Mouse (Mus musculus): ENCODE data around the gene Vbp1. TPM values are rescaled to one million over a fixed set of nuclear protein-coding genes. Genes with fewer than 3 reads are reported as not detected.
"Not testable (repeated sequence)": the region's sequence is repeated elsewhere in the genome, so short reads cannot be mapped to it uniquely, and the experiment has no call there.

Gene Vbp1
- polyA plus RNA-seq (2014; fragmentation: Nextera tagmentation; extraction: Ambion mirVana): 226 and 257 TPM in 2 replicates

DNA sequence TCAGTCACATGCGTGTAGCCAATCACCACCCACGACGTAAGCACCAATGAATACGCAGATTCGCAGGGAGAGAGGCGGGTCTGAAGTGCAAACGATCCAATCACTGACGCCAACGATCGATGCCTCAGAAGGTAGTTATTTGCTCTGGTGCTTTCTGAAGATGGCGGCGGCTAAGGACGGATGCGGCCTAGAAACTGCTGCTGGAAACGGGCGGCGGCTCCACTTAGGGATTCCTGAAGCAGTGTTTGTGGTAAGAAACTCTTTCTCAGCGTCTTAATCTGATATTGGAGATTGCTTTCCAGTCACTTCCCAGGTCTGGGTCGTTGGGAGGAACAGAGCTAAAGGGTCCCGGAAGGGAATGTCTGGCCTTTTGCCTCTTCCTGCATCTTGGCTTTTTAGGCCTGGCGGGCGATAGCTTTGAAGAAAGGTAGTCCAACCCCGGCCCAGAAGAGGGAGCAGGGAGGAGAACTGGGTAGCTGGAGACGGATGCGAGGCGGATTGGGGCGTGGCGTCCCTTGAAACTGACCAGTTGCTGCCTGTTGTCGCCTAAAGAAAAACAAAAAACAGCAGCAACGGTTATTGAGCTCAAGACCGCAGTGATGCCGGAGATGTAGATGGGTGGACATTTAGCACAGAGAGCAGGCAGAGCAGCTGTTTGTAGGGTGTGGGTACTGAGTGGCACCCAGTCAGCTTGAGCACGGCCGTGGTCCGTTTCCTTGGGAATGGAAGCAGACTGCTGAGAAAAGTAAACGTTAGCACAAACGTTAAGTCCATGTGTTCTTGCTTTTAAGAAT lies at the start of gene Vbp1:
Gene Vbp1, plus strand, starts transcription at position 121 of the 794 bp plus-strand sequence.
- ATAC-seq (replicated peaks; ENCODE audit: low FRiP score): peak; percentile 99
- peak within 1 kb of the TSS; percentile 63 for H3K9ac ChIP-seq (ENCODE audit: low read length)
- H3K27me3 ChIP-seq (ENCODE audit: control insufficient read depth, insufficient read depth, low read length): no peaks in the 10 kb centered on the region
- H3K9me3 ChIP-seq (ENCODE audit: control insufficient read depth, low read length): no peaks in the 10 kb centered on the region
- no peaks in the 10 kb centered on the region for H3K36me3 ChIP-seq (ENCODE audit: control insufficient read depth, insufficient read depth, low read length)
- no peaks in the 10 kb centered on the region for H3K4me1 ChIP-seq (replicated peaks; ENCODE audit: control insufficient read depth, insufficient read depth, low read length)
- 12% methylated on average over 37 of the region's 37 CpGs for WGBS
- peak within 1 kb of the TSS; percentile 40 for H3K4me2 ChIP-seq (ENCODE audit: low read depth, low read length, severe bottlenecking)
- peak; percentile 85 for DNase-seq (ENCODE audit: low spot score)
- peak within 1 kb of the TSS; percentile 50 for H3K4me3 ChIP-seq (ENCODE audit: low read depth, low read length)
- peak within 1 kb of the TSS; percentile 87 for H3K27ac ChIP-seq (ENCODE audit: low read depth, low read length)

DNA sequence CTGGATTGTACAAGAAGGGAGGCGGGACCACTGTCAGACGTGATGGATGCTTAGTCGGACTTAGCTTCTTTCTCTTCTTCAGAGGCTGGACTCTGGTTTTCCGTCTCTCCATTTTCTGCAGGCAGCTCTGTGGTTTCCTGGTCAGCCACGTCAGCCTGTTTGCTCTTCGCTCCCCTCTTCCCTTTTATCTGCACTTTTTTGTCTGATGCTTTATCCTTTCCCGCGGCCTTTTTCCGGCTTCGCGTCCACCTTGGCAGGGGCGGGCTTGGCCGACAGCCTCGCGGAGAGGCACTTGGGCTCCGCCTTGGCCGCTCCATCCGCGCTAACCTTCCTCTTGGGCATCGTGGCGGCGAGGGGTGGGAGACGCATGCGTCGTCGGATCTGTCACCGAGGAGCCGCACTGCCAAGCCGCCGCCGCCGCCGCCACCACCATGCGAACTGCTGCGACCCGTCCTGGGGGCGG lies 38.9 kb upstream of the Vbp1 start:
- H3K27me3 ChIP-seq (ENCODE audit: control insufficient read depth, insufficient read depth, low read length); H3K9ac ChIP-seq (ENCODE audit: low read length); H3K4me1 ChIP-seq (replicated peaks; ENCODE audit: control insufficient read depth, insufficient read depth, low read length); H3K36me3 ChIP-seq (ENCODE audit: control insufficient read depth, insufficient read depth, low read length); H3K27ac ChIP-seq (ENCODE audit: low read depth, low read length); H3K9me3 ChIP-seq (ENCODE audit: control insufficient read depth, low read length): not testable (repeated sequence)
- Histone ChIP-seq H3K4me3 (ENCODE audit: low read depth, low read length) (peak overlapping the region; percentile 22), H3K4me2 (ENCODE audit: low read depth, low read length, severe bottlenecking) (peak overlapping the region; percentile 34)
- ATAC-seq (replicated peaks; ENCODE audit: low FRiP score) (peak; percentile 93), DNase-seq (ENCODE audit: low spot score) (peak; percentile 84)
- WGBS: 19% methylated on average over 37 of the region's 37 CpGs

DNA sequence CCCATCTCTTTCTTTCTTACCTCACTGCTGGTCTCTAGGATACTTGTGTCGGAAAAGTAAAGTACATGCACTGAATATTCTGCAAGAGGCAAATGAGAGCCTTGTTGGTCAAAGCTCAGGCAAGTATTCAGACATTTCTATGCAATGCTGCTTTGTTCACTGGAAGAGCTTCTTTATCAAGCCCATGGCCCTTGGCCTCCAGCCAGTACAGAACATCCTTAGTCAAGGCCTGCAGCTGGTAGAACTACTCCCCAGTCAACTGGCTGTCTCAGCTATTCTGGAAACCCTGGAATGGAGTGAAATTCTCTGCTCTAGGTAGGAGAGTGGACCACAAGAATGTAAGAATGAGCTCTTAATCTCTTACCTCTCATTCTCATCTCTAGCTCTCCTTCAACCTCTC lies 24.2 kb upstream of the Vbp1 start:
- 85% methylated on average over 1 of the region's 1 CpGs for WGBS

GRCm38 (mm10) chrX:75513787-75514178 lies 316 bp upstream of the Vbp1 start:
- Histone ChIP-seq H3K9me3 (ENCODE audit: control insufficient read depth, low read length) (no peaks in the 10 kb centered on the region), H3K4me3 (ENCODE audit: low read depth, low read length) (no peak overlapping the region), H3K36me3 (ENCODE audit: control insufficient read depth, insufficient read depth, low read length) (no peaks in the 10 kb centered on the region), H3K4me1 (replicated peaks; ENCODE audit: control insufficient read depth, insufficient read depth, low read length) (no peaks in the 10 kb centered on the region), H3K4me2 (ENCODE audit: low read depth, low read length, severe bottlenecking) (peak overlapping the region; percentile 29; the same call in 1 of the 2 replicates), H3K9ac (ENCODE audit: low read length) (no peak overlapping the region), H3K27me3 (ENCODE audit: control insufficient read depth, insufficient read depth, low read length) (no peaks in the 10 kb centered on the region), H3K27ac (ENCODE audit: low read depth, low read length) (no peak overlapping the region)
- DNase-seq (ENCODE audit: low spot score): no peak
- WGBS: 32% methylated on average over 3 of the region's 3 CpGs
- ATAC-seq (replicated peaks; ENCODE audit: low FRiP score): peak; percentile 37

More for the DNA sequence above, 24.2 kb upstream of the Vbp1 start:
- Histone ChIP-seq H3K4me1 (replicated peaks; ENCODE audit: control insufficient read depth, insufficient read depth, low read length) (no peaks in the 10 kb centered on the region), H3K4me3 (ENCODE audit: low read depth, low read length) (no peak overlapping the region), H3K4me2 (ENCODE audit: low read depth, low read length, severe bottlenecking) (no peak overlapping the region), H3K9ac (ENCODE audit: low read length) (no peak overlapping the region), H3K9me3 (ENCODE audit: control insufficient read depth, low read length) (no peaks in the 10 kb centered on the region), H3K27me3 (ENCODE audit: control insufficient read depth, insufficient read depth, low read length) (no peaks in the 10 kb centered on the region), H3K27ac (ENCODE audit: low read depth, low read length) (no peak overlapping the region), H3K36me3 (ENCODE audit: control insufficient read depth, insufficient read depth, low read length) (no peaks in the 10 kb centered on the region)
- ATAC-seq (replicated peaks; ENCODE audit: low FRiP score): no peak
- DNase-seq (ENCODE audit: low spot score): no peak

DNA sequence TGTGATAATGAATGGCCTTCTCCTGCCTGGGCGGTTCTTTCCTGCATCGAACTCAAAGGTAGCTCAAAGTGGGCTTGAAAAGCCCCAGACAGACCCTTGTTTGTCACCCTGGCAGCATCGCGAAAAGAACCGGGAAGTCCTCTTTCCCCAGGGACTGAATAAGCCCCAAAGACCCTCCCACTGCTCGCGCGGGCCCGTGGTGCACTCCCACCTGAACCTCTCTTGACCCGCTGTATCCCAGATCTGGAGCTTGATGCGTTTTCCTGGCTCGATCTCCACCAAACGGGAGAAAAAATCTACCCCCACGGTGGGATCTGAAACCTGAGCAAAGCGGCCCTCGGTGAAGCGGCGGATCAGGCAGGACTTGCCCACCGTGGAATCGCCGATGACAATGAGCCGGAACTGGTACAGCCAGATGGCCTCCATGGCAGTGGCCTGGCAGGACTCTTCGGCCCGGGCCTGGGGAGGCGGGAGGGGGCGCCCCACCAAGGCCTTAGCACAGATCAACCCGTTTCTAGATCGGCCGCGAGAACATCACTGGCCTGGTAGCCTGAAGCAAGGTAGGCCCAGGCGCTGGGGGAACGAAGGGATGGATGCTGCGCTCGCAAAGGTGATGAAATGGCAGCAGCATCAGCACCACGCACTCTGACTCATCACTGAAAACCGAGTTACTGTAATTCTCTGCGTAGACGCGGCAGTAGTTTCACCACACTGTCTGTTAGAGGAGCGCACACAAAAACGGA lies 63.7 kb downstream of the Vbp1 start, which contains the start of gene Rab39b:
Gene Rab39b, minus strand, starts transcription at position 650 of the 743 bp plus-strand sequence.
- WGBS: 19% methylated on average over 41 of the region's 41 CpGs
- peak within 1 kb of the TSS; percentile 50 for H3K4me3 ChIP-seq (ENCODE audit: low read depth, low read length)
- no peaks in the 10 kb centered on the region for H3K4me1 ChIP-seq (replicated peaks; ENCODE audit: control insufficient read depth, insufficient read depth, low read length)
- DNase-seq (ENCODE audit: low spot score) (peak; percentile 66), ATAC-seq (replicated peaks; ENCODE audit: low FRiP score) (peak; percentile 94)
- H3K9me3 ChIP-seq (ENCODE audit: control insufficient read depth, low read length): no peaks in the 10 kb centered on the region
- peak within 1 kb of the TSS; percentile 61 for H3K9ac ChIP-seq (ENCODE audit: low read length)
- H3K36me3 ChIP-seq (ENCODE audit: control insufficient read depth, insufficient read depth, low read length): no peaks in the 10 kb centered on the region
- H3K27me3 ChIP-seq (ENCODE audit: control insufficient read depth, insufficient read depth, low read length): no peaks in the 10 kb centered on the region
- peak within 1 kb of the TSS; percentile 41; the same call in 1 of the 2 replicates for H3K27ac ChIP-seq (ENCODE audit: low read depth, low read length)
- peak within 1 kb of the TSS; percentile 44 for H3K4me2 ChIP-seq (ENCODE audit: low read depth, low read length, severe bottlenecking)

GRCm38 (mm10) chrX:75578539-75578938 lies 64.4 kb downstream of the Vbp1 start:
- Histone ChIP-seq H3K4me1 (replicated peaks; ENCODE audit: control insufficient read depth, insufficient read depth, low read length) (no peaks in the 10 kb centered on the region), H3K27ac (ENCODE audit: low read depth, low read length) (no peak overlapping the region), H3K27me3 (ENCODE audit: control insufficient read depth, insufficient read depth, low read length) (no peaks in the 10 kb centered on the region), H3K9ac (ENCODE audit: low read length) (no peak overlapping the region), H3K4me3 (ENCODE audit: low read depth, low read length) (no peak overlapping the region), H3K4me2 (ENCODE audit: low read depth, low read length, severe bottlenecking) (no peak overlapping the region), H3K9me3 (ENCODE audit: control insufficient read depth, low read length) (no peaks in the 10 kb centered on the region), H3K36me3 (ENCODE audit: control insufficient read depth, insufficient read depth, low read length) (no peaks in the 10 kb centered on the region)
- 87% methylated on average over 2 of the region's 2 CpGs for WGBS
- ATAC-seq (replicated peaks; ENCODE audit: low FRiP score) (no peak), DNase-seq (ENCODE audit: low spot score) (no peak)

Other genes starting within 250 kb of the Vbp1 start
- 34.0 and 38.1 TPM in 2 replicates for gene Fundc2, start 131.9 kb upstream of the Vbp1 start, polyA plus RNA-seq (2014; fragmentation: Nextera tagmentation; extraction: Ambion mirVana)
- 0.41 and 1.6 TPM in 2 replicates for gene F8, start 131.7 kb upstream of the Vbp1 start, polyA plus RNA-seq (2014; fragmentation: Nextera tagmentation; extraction: Ambion mirVana)
- gene Cmc4, start 97.7 kb upstream of the Vbp1 start, polyA plus RNA-seq (2014; fragmentation: Nextera tagmentation; extraction: Ambion mirVana): 18.6 and 21.5 TPM in 2 replicates
- 10.3 and 10.7 TPM in 2 replicates for gene Mtcp1, start 97.7 kb upstream of the Vbp1 start, polyA plus RNA-seq (2014; fragmentation: Nextera tagmentation; extraction: Ambion mirVana)
- gene Brcc3, start 97.7 kb upstream of the Vbp1 start, polyA plus RNA-seq (2014; fragmentation: Nextera tagmentation; extraction: Ambion mirVana): 60.6 and 66.0 TPM in 2 replicates
- gene Rab39b, start 63.9 kb downstream of the Vbp1 start, polyA plus RNA-seq (2014; fragmentation: Nextera tagmentation; extraction: Ambion mirVana): 13.3 and 14.0 TPM in 2 replicates

Measured in forebrain, embryonic 11.5 days (tissue).